Mouse (Mus musculus): ENCODE measurements at regions not wholly inside any gene's neighbourhood (a gene's known extent, or its start where the extent isn't known, plus 50 kb on each side); places are given as distances from the start of the nearest gene placed in this dataset.

- Histone ChIP-seq H3K4me2 (replicated peaks) (no peak overlapping the region), H3K27ac (no peak overlapping the region), H3K27me3 (no peaks in the 10 kb centered on the region), H3K9me3 (no peaks in the 10 kb centered on the region), H3K9ac (no peak overlapping the region), H3K36me3 (no peaks in the 10 kb centered on the region), H3K4me3 (no peak overlapping the region), H3K4me1 (no peaks in the 10 kb centered on the region)
- ATAC-seq (ENCODE audit: insufficient number of reproducible peaks, insufficient read depth, low FRiP score, low TSS enrichment), result no peak
- 79% methylated on average over 8 of the region's 8 CpGs for WGBS
Measured at GRCm38 (mm10) chr17:77819698-77820097, 380.4 kb upstream of the Crim1 start.

GRCm38 (mm10) chr17:77843949-77844348 lies 356.1 kb upstream of the Crim1 start:
- Histone ChIP-seq H3K9me3 (no peaks in the 10 kb centered on the region), H3K27ac (no peak overlapping the region), H3K4me1 (no peaks in the 10 kb centered on the region), H3K9ac (no peak overlapping the region), H3K36me3 (no peaks in the 10 kb centered on the region), H3K4me2 (replicated peaks) (no peak overlapping the region), H3K4me3 (no peak overlapping the region), H3K27me3 (no peaks in the 10 kb centered on the region)
- 83% methylated on average over 3 of the region's 3 CpGs for WGBS
- ATAC-seq (ENCODE audit: insufficient number of reproducible peaks, insufficient read depth, low FRiP score, low TSS enrichment), result no peak

DNA sequence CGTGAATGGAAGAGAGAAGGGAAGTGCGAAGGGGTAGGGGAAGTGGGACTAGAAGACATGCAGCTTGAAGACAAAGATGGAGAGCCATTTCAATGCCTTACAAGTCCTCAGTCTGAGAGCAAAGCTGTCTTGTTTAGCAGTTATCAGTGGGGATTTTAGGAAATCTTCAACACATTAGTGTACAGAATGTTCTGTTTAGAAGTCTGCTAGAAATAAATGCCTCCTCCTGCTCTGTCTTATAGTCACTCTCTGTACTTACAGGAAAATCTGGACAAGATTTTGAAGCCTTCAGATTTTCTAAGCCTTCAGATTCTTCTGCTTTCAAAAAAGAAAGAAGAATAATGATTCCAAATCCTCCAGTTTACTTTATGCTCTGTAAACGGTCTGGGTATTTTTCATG lies 325.6 kb upstream of the Crim1 start:
- H3K4me2 ChIP-seq (replicated peaks), result no peak overlapping the region

DNA sequence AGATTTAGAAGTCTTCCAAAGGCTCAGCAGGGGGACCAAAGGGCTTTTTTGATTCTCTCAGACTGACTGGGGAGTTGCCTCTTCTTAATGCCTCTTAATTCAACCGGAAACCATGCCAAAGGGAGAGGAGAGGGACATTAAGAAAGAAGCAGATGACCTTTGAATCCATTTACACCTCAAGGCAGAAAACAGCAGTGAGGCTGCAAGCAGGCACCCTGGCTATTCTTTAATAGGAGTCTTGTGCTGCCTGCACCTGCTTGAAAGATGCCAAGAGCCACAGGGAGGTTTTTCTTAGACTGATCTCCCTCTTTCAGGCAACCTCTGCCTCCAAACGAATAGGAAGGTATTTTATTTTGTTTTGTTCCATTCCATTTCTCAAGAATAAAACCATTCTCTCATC lies 323.0 kb upstream of the Crim1 start:
- Histone ChIP-seq H3K27ac (no peak overlapping the region), H3K9ac (no peak overlapping the region), H3K4me3 (no peak overlapping the region), H3K4me1 (no peaks in the 10 kb centered on the region), H3K36me3 (no peaks in the 10 kb centered on the region), H3K9me3 (no peaks in the 10 kb centered on the region), H3K27me3 (no peaks in the 10 kb centered on the region), H3K4me2 (replicated peaks) (no peak overlapping the region)
- ATAC-seq (ENCODE audit: insufficient number of reproducible peaks, insufficient read depth, low FRiP score, low TSS enrichment), result no peak
- WGBS, result 17% methylated on average over 2 of the region's 2 CpGs

More for the DNA sequence above, 325.6 kb upstream of the Crim1 start:
- Histone ChIP-seq H3K27me3 (no peaks in the 10 kb centered on the region), H3K4me1 (no peaks in the 10 kb centered on the region), H3K9me3 (no peaks in the 10 kb centered on the region), H3K27ac (no peak overlapping the region), H3K36me3 (no peaks in the 10 kb centered on the region), H3K4me3 (no peak overlapping the region), H3K9ac (no peak overlapping the region)
- ATAC-seq (ENCODE audit: insufficient number of reproducible peaks, insufficient read depth, low FRiP score, low TSS enrichment), result no peak
- WGBS, result 87% methylated on average over 3 of the region's 3 CpGs

- no peaks in the 10 kb centered on the region for H3K27me3 ChIP-seq
- ATAC-seq (ENCODE audit: insufficient number of reproducible peaks, insufficient read depth, low FRiP score, low TSS enrichment), result no peak
- H3K4me3 ChIP-seq, result no peak overlapping the region
- no peak overlapping the region for H3K4me2 ChIP-seq (replicated peaks)
- H3K9ac ChIP-seq, result no peak overlapping the region
- H3K36me3 ChIP-seq, result no peaks in the 10 kb centered on the region
- WGBS, result 89% methylated on average over 2 of the region's 2 CpGs
- no peak overlapping the region for H3K27ac ChIP-seq
- H3K4me1 ChIP-seq, result no peaks in the 10 kb centered on the region
- no peaks in the 10 kb centered on the region for H3K9me3 ChIP-seq
Measured at GRCm38 (mm10) chr17:77885150-77885549, 314.9 kb upstream of the Crim1 start.

GRCm38 (mm10) chr17:77889147-77889546 lies 310.9 kb upstream of the Crim1 start:
- no peak overlapping the region for H3K9ac ChIP-seq
- H3K4me3 ChIP-seq, result no peak overlapping the region
- H3K36me3 ChIP-seq, result no peaks in the 10 kb centered on the region
- H3K4me2 ChIP-seq (replicated peaks), result no peak overlapping the region
- H3K27ac ChIP-seq, result no peak overlapping the region
- no peaks in the 10 kb centered on the region for H3K27me3 ChIP-seq
- H3K4me1 ChIP-seq, result no peaks in the 10 kb centered on the region
- 63% methylated on average over 2 of the region's 2 CpGs for WGBS
- no peak for ATAC-seq (ENCODE audit: insufficient number of reproducible peaks, insufficient read depth, low FRiP score, low TSS enrichment)
- no peaks in the 10 kb centered on the region for H3K9me3 ChIP-seq

DNA sequence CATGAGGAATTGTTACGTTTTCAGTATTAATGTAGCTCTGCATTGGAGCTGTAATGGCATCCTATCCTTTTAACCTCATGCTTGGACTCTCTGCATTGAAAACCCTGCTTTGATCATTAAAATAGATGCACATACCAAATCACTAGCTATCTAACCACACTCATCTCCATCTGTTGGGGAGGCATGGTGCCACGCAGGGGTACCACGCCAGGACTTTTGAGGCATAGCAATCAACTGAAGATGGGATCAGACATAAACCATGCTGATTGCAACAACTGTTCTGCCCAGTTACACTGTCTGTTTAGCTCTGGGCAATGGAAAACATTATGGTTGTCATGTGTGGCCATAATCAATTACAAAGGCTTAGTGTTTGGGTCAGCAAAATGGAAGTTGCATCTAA lies 295.6 kb upstream of the Crim1 start:
- Histone ChIP-seq H3K36me3 (no peaks in the 10 kb centered on the region), H3K4me1 (no peaks in the 10 kb centered on the region), H3K9me3 (no peaks in the 10 kb centered on the region), H3K27ac (no peak overlapping the region), H3K4me2 (replicated peaks) (no peak overlapping the region), H3K27me3 (no peaks in the 10 kb centered on the region), H3K4me3 (no peak overlapping the region), H3K9ac (no peak overlapping the region)
- ATAC-seq (ENCODE audit: insufficient number of reproducible peaks, insufficient read depth, low FRiP score, low TSS enrichment), result no peak
- WGBS, result 86% methylated on average over 3 of the region's 3 CpGs

DNA sequence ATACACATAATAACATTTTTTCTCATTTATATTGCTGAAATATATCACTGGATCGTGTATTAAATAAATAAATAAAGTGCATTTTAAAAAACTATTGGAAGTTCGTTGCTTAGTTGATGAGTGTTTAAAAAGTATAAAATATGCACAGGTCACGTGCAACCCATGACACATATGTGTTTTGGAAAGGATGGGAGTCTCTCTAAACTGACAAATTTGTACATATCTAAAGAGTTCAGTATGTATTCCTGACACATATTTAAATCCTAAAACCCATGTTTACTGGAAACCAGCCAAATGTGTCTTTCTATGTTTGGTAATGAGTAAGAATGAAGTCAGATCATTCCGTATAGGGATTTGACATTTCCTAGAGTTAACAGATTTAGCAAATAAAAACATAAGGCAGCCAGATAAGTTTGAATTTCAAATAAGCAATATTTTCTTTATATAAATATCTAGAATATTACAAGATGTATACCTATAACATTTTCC lies 286.0 kb upstream of the Crim1 start:
- Histone ChIP-seq H3K4me3 (no peak overlapping the region), H3K9me3 (no peaks in the 10 kb centered on the region), H3K4me1 (no peaks in the 10 kb centered on the region), H3K27me3 (no peaks in the 10 kb centered on the region), H3K9ac (no peak overlapping the region), H3K4me2 (replicated peaks) (no peak overlapping the region), H3K27ac (no peak overlapping the region), H3K36me3 (no peaks in the 10 kb centered on the region)
- 86% methylated on average over 4 of the region's 4 CpGs for WGBS
- ATAC-seq (ENCODE audit: insufficient number of reproducible peaks, insufficient read depth, low FRiP score, low TSS enrichment), result no peak

DNA sequence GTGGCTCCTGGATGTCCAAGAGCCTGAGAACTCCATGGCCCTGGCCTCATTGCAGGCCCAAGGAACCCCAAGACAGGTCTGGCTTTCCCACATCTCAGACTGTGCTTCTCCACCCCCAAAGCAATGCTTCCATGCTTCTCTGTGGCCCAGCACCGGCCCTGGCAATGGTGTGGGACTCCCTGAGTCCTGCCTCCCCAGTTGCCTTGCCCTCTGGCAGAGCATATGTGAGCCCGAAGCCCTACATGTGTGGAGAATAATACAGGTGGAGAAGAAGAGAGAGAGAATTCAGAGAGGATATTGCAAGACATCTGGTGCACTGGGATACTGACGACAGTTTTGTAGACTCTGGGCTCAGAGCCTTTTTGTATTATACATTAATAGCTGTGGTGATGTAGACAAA lies 269.8 kb upstream of the Crim1 start:
- no peak overlapping the region for H3K4me2 ChIP-seq (replicated peaks)
- no peaks in the 10 kb centered on the region for H3K27me3 ChIP-seq
- H3K9me3 ChIP-seq, result no peaks in the 10 kb centered on the region
- H3K27ac ChIP-seq, result no peak overlapping the region
- no peak overlapping the region for H3K9ac ChIP-seq
- H3K36me3 ChIP-seq, result no peaks in the 10 kb centered on the region
- 84% methylated on average over 3 of the region's 3 CpGs for WGBS
- no peaks in the 10 kb centered on the region for H3K4me1 ChIP-seq
- peak; percentile 28; the same call in 1 of the 2 replicates for ATAC-seq (ENCODE audit: insufficient number of reproducible peaks, insufficient read depth, low FRiP score, low TSS enrichment)
- H3K4me3 ChIP-seq, result no peak overlapping the region

DNA sequence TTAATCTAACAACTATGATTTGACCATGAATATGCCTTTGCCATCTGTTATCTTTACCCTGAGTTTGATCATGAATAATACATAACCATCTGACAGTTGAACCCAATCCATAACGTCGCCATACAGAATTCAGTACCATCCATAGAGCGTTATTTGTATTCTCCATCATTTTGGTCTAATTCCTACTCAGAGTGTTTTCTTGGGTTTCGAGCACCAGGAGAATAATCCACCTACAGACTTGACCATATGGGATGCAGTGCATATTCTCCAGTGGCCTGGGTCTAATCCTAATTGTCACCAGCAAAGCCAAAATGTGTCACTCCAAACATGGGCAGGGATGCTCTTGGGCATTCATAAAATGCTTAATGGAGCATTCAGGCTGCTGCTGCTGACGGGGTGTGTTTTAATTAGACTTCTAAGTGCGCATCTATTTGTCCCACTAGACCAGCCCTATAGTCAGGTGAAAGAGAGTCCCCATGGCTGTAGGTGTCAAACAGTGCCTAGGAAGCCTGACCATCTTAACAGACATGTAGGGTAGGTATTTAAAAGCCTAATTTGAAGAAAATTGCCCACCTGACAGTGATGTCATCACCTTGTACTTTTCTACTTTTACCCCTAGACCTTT lies 269.0 kb upstream of the Crim1 start:
- H3K4me3 ChIP-seq, result no peak overlapping the region
- H3K4me2 ChIP-seq (replicated peaks), result no peak overlapping the region
- H3K9ac ChIP-seq, result no peak overlapping the region
- no peak overlapping the region for H3K27ac ChIP-seq
- no peaks in the 10 kb centered on the region for H3K36me3 ChIP-seq
- no peaks in the 10 kb centered on the region for H3K4me1 ChIP-seq
- WGBS, result 84% methylated on average over 6 of the region's 6 CpGs
- H3K9me3 ChIP-seq, result no peaks in the 10 kb centered on the region
- no peak for ATAC-seq (ENCODE audit: insufficient number of reproducible peaks, insufficient read depth, low FRiP score, low TSS enrichment)
- H3K27me3 ChIP-seq, result no peaks in the 10 kb centered on the region

- no peak overlapping the region for H3K9ac ChIP-seq
- no peak for ATAC-seq (ENCODE audit: insufficient number of reproducible peaks, insufficient read depth, low FRiP score, low TSS enrichment)
- no peaks in the 10 kb centered on the region for H3K9me3 ChIP-seq
- no peak overlapping the region for H3K4me3 ChIP-seq
- no peaks in the 10 kb centered on the region for H3K36me3 ChIP-seq
- no peaks in the 10 kb centered on the region for H3K4me1 ChIP-seq
- H3K27me3 ChIP-seq, result no peaks in the 10 kb centered on the region
- H3K27ac ChIP-seq, result no peak overlapping the region
- no peak overlapping the region for H3K4me2 ChIP-seq (replicated peaks)
Measured at GRCm38 (mm10) chr17:77933192-77933591, 266.9 kb upstream of the Crim1 start.

- no peak for ATAC-seq (ENCODE audit: insufficient number of reproducible peaks, insufficient read depth, low FRiP score, low TSS enrichment)
- no peak overlapping the region for H3K27ac ChIP-seq
- 80% methylated on average over 4 of the region's 4 CpGs for WGBS
Measured at GRCm38 (mm10) chr17:77958048-77958447, 242.0 kb upstream of the Crim1 start.

DNA sequence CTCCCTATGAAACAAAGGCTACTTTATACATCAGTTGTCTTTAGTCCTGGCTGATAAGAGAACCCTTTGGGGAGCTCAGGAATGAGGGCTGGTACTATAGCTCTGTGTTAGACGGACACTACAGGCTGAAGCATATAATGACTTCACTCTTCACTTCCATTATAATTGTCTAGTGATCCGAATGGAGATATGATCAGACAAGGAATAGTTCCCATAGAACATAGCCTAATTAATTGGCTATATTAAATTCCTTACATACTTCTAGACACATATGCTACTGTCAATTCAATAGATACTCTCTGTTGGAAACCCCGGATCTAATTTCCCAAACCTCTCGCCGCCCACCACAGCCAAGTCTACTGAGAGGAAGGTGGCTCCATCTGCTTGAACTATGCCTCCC lies 238.8 kb upstream of the Crim1 start:
- Histone ChIP-seq H3K27ac (no peak overlapping the region), H3K9ac (no peak overlapping the region), H3K36me3 (no peaks in the 10 kb centered on the region), H3K4me1 (no peaks in the 10 kb centered on the region), H3K27me3 (no peaks in the 10 kb centered on the region), H3K4me2 (replicated peaks) (no peak overlapping the region), H3K4me3 (no peak overlapping the region), H3K9me3 (no peaks in the 10 kb centered on the region)
- no peak for ATAC-seq (ENCODE audit: insufficient number of reproducible peaks, insufficient read depth, low FRiP score, low TSS enrichment)
- WGBS, result 84% methylated on average over 5 of the region's 5 CpGs

More at GRCm38 (mm10) chr17:77958048-77958447, 242.0 kb upstream of the Crim1 start:
- Histone ChIP-seq H3K4me2 (replicated peaks) (no peak overlapping the region), H3K9ac (no peak overlapping the region), H3K4me1 (no peaks in the 10 kb centered on the region), H3K9me3 (no peaks in the 10 kb centered on the region), H3K36me3 (no peaks in the 10 kb centered on the region), H3K4me3 (no peak overlapping the region), H3K27me3 (no peaks in the 10 kb centered on the region)
